Mouse (Mus musculus): ENCODE results near the gene Ifitm10. TPM values are rescaled to one million over a fixed set of nuclear protein-coding genes. Genes with fewer than 3 reads are reported as not detected.
"Not testable (repeated sequence)": the region's sequence is repeated elsewhere in the genome, so short reads cannot be mapped to it uniquely, and the experiment has no call there.

Ifitm10 gene
- polyA plus RNA-seq, 2 experiments, result 0.87 to 1.3 TPM

- not testable (repeated sequence) for H3K27me3 ChIP-seq (ENCODE audit: control insufficient read depth, insufficient read depth, low read length); H3K27ac ChIP-seq; H3K4me2 ChIP-seq (ENCODE audit: low read depth); H3K36me3 ChIP-seq (replicated peaks; ENCODE audit: control insufficient read depth, insufficient read depth, low read depth); DNase-seq (ENCODE audit: low read depth in 3 of 3, low spot score in 3 of 3); H3K4me1 ChIP-seq (replicated peaks; ENCODE audit: control insufficient read depth in 2 of 2, insufficient read depth in 2 of 2, low read length in 1 of 2); H3K9me3 ChIP-seq (ENCODE audit: control insufficient read depth, low read length); ATAC-seq (ENCODE audit: insufficient read depth); H3K9ac ChIP-seq (replicated peaks); H3K4me3 ChIP-seq (ENCODE audit: insufficient read depth in 1 of 2, low read depth in 2 of 2, low read length in 2 of 2)
- 0% methylated on average over 3 of the region's 3 CpGs for WGBS (ENCODE audit: insufficient replicate concordance)
- TF ChIP-seq CTCF (IDR thresholded peaks at IDR 0.05; ENCODE audit: low read depth), result peak; percentile 75
These were observed 95.4 kb downstream of the Ifitm10 start for GRCm38 (mm10) chr7:142278183-142278582.

Other genes with a start within 250 kb of the Ifitm10 start
- not detected in 2 replicates for gene Gm39115, start 237.7 kb downstream of the Ifitm10 start, polyA plus RNA-seq (2012; rRNA removed)
- not detected in 2 replicates for gene Gm39115, start 237.7 kb downstream of the Ifitm10 start, polyA plus RNA-seq (2014; fragmentation: Nextera tagmentation; extraction: Ambion mirVana)
- not detected in 2 replicates for gene Gm45337, start 229.1 kb downstream of the Ifitm10 start, polyA plus RNA-seq (2012; rRNA removed)
- not detected in 2 replicates for gene Gm45337, start 229.1 kb downstream of the Ifitm10 start, polyA plus RNA-seq (2014; fragmentation: Nextera tagmentation; extraction: Ambion mirVana)
- not detected in 2 replicates for gene Gm29735, start 216.6 kb downstream of the Ifitm10 start, polyA plus RNA-seq (2012; rRNA removed)
- gene Gm29735, start 216.6 kb downstream of the Ifitm10 start, polyA plus RNA-seq (2014; fragmentation: Nextera tagmentation; extraction: Ambion mirVana), result not detected in 2 replicates
- not detected in 2 replicates for gene Gm4553, start 208.0 kb downstream of the Ifitm10 start, polyA plus RNA-seq (2012; rRNA removed)
- gene Gm4553, start 208.0 kb downstream of the Ifitm10 start, polyA plus RNA-seq (2014; fragmentation: Nextera tagmentation; extraction: Ambion mirVana), result not detected in 2 replicates
- gene Krtap5-2, start 197.7 kb downstream of the Ifitm10 start, polyA plus RNA-seq (2012; rRNA removed), result not detected in 2 replicates
- not detected in 2 replicates for gene Krtap5-2, start 197.7 kb downstream of the Ifitm10 start, polyA plus RNA-seq (2014; fragmentation: Nextera tagmentation; extraction: Ambion mirVana)
- not detected in 2 replicates for gene Gm10153, start 183.4 kb downstream of the Ifitm10 start, polyA plus RNA-seq (2012; rRNA removed)
- not detected in 2 replicates for gene Gm10153, start 183.4 kb downstream of the Ifitm10 start, polyA plus RNA-seq (2014; fragmentation: Nextera tagmentation; extraction: Ambion mirVana)
- gene Krtap5-3, start 172.4 kb downstream of the Ifitm10 start, polyA plus RNA-seq (2012; rRNA removed), result not detected in 2 replicates
- not detected in 2 replicates for gene Krtap5-3, start 172.4 kb downstream of the Ifitm10 start, polyA plus RNA-seq (2014; fragmentation: Nextera tagmentation; extraction: Ambion mirVana)
- gene Gm7579, start 161.9 kb downstream of the Ifitm10 start, polyA plus RNA-seq (2012; rRNA removed), result not detected in 2 replicates
- gene Gm7579, start 161.9 kb downstream of the Ifitm10 start, polyA plus RNA-seq (2014; fragmentation: Nextera tagmentation; extraction: Ambion mirVana), result not detected in 2 replicates
- gene Krtap5-5, start 143.8 kb downstream of the Ifitm10 start, polyA plus RNA-seq (2012; rRNA removed), result not detected in 2 replicates
- not detected in 2 replicates for gene Krtap5-5, start 143.8 kb downstream of the Ifitm10 start, polyA plus RNA-seq (2014; fragmentation: Nextera tagmentation; extraction: Ambion mirVana)
- gene Gm40460, start 132.7 kb downstream of the Ifitm10 start, polyA plus RNA-seq (2012; rRNA removed), result not detected in 2 replicates
- not detected in 2 replicates for gene Gm40460, start 132.7 kb downstream of the Ifitm10 start, polyA plus RNA-seq (2014; fragmentation: Nextera tagmentation; extraction: Ambion mirVana)
- gene Gm2431, start 115.4 kb downstream of the Ifitm10 start, polyA plus RNA-seq (2012; rRNA removed), result not detected in 2 replicates
- gene Gm2431, start 115.4 kb downstream of the Ifitm10 start, polyA plus RNA-seq (2014; fragmentation: Nextera tagmentation; extraction: Ambion mirVana), result not detected in 2 replicates
- gene Gm4559, start 99.4 kb downstream of the Ifitm10 start, polyA plus RNA-seq (2012; rRNA removed), result not detected in 2 replicates
- gene Gm4559, start 99.4 kb downstream of the Ifitm10 start, polyA plus RNA-seq (2014; fragmentation: Nextera tagmentation; extraction: Ambion mirVana), result not detected in 2 replicates
- not detected in 2 replicates for gene Krtap5-1, start 76.6 kb downstream of the Ifitm10 start, polyA plus RNA-seq (2012; rRNA removed)
- gene Krtap5-1, start 76.6 kb downstream of the Ifitm10 start, polyA plus RNA-seq (2014; fragmentation: Nextera tagmentation; extraction: Ambion mirVana), result not detected in 2 replicates
- not detected in 2 replicates for gene Krtap5-4, start 70.2 kb downstream of the Ifitm10 start, polyA plus RNA-seq (2012; rRNA removed)
- gene Krtap5-4, start 70.2 kb downstream of the Ifitm10 start, polyA plus RNA-seq (2014; fragmentation: Nextera tagmentation; extraction: Ambion mirVana), result not detected in 2 replicates
- 0.66 TPM in 1 of 2 replicates, not detected in the other for gene Gm49369, start 8.9 kb upstream of the Ifitm10 start, polyA plus RNA-seq (2012; rRNA removed)
- gene Gm49369, start 8.9 kb upstream of the Ifitm10 start, polyA plus RNA-seq (2014; fragmentation: Nextera tagmentation; extraction: Ambion mirVana), result 0.29 TPM in 1 of 2 replicates, not detected in the other
- 180 and 209 TPM in 2 replicates for gene Ctsd, start 14.3 kb upstream of the Ifitm10 start, polyA plus RNA-seq (2012; rRNA removed)
- 324 and 349 TPM in 2 replicates for gene Ctsd, start 14.3 kb upstream of the Ifitm10 start, polyA plus RNA-seq (2014; fragmentation: Nextera tagmentation; extraction: Ambion mirVana)
- 0.03 and 0.57 TPM in 2 replicates for gene Syt8, start 61.1 kb upstream of the Ifitm10 start, polyA plus RNA-seq (2012; rRNA removed)
- not detected in 2 replicates for gene Syt8, start 61.1 kb upstream of the Ifitm10 start, polyA plus RNA-seq (2014; fragmentation: Nextera tagmentation; extraction: Ambion mirVana)
- 1.7 and 2.1 TPM in 2 replicates for gene Tnni2, start 68.1 kb upstream of the Ifitm10 start, polyA plus RNA-seq (2012; rRNA removed)
- gene Tnni2, start 68.1 kb upstream of the Ifitm10 start, polyA plus RNA-seq (2014; fragmentation: Nextera tagmentation; extraction: Ambion mirVana), result 2.1 and 2.2 TPM in 2 replicates
- gene Lsp1, start 87.1 kb upstream of the Ifitm10 start, polyA plus RNA-seq (2012; rRNA removed), result 13.3 TPM in 2 replicates
- gene Lsp1, start 87.1 kb upstream of the Ifitm10 start, polyA plus RNA-seq (2014; fragmentation: Nextera tagmentation; extraction: Ambion mirVana), result 13.2 and 15.2 TPM in 2 replicates
- gene Tnnt3, start 125.1 kb upstream of the Ifitm10 start, polyA plus RNA-seq (2012; rRNA removed), result 0.10 and 0.15 TPM in 2 replicates
- 0.17 TPM in 1 of 2 replicates, not detected in the other for gene Tnnt3, start 125.1 kb upstream of the Ifitm10 start, polyA plus RNA-seq (2014; fragmentation: Nextera tagmentation; extraction: Ambion mirVana)
- 24.4 and 45.9 TPM in 2 replicates for gene Mrpl23, start 158.9 kb upstream of the Ifitm10 start, polyA plus RNA-seq (2012; rRNA removed)
- 11.1 and 14.4 TPM in 2 replicates for gene Mrpl23, start 158.9 kb upstream of the Ifitm10 start, polyA plus RNA-seq (2014; fragmentation: Nextera tagmentation; extraction: Ambion mirVana)

Measured in liver, embryonic 14.5 days (tissue).